Mouse (Mus musculus) right cerebral cortex, postnatal 4 days (tissue): ENCODE data around the gene Ajm1.

Source experiments
- DNase-seq: peaks from one replicate; pipeline ENCODE4 v3.0.0-alpha.2; 2022

Ajm1 gene

DNA sequence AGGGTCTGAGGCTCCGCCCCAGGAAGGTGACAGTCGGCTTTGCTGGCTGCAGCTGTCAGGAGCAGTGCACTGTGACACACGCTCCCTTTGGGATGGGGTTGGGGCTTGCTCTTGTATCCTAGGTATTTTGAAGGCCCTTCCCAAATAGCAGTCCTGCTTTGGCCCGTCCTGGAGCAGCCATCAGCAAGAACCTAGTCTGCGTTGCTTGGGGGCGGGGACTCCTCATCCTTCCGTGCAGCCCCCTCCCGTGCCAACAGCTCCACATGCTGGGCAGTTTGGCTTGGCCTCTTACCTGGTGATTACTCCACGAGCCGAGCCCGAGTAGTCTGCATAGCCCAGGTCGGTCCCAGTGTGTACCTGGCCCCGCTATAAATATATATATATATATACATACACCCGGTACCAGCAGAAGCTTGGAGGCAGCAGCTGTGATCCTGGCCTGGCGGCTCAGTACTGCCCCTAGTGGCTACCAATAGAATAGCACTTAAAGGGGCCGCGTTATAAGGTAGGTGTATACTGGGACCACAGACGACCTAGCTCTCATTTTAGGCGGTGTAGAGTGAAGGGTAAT, at the start of gene Ajm1:
Gene Ajm1 (minus strand): TSS at position 464 of the 571 bp plus-strand sequence.
- peak; percentile 70 for DNase-seq

DNA sequence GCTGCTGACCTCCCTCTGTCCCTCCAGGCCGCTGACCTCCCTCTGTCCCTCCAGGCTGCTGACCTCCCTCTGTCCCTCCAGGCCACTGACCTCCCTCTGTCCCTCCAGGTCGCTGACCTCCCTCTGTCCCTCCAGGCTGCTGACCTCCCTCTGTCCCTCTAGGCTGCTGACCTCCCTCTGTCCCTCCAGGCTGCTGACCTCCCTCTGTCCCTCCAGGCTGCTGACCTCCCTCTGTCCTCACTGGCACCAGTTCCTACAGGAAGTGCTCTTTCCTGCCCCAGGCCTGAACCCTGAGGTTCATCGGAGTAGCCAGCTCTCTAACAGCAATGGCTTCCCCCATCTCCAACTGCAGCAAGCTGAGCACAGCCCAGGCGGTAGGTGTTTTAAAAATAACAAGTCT, 47.2 kb upstream of the Ajm1 start:
- no peak for DNase-seq

DNA sequence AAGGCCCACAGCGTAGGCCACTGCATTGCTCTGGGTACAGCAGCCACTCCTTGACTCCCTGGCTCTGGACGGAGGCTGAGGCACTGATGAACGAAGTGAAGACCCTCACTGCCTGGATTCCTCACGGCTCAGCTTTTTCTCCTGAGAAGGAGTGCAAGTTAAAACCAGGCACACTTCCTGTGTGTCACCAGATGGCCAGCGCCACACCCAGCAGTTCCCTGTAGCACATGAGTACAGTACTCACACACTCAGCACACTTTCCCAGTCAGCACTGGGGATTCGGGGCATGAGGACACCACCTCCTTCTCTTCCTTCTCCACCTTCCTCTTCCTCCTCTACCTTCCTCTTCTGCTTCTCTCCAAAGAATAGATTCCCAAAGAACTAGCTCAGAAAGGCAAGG, 46.3 kb upstream of the Ajm1 start, which contains the start of gene Fcna:
Gene Fcna (minus strand): TSS at position 220 of the 400 bp plus-strand sequence.
- DNase-seq, result no peak

DNA sequence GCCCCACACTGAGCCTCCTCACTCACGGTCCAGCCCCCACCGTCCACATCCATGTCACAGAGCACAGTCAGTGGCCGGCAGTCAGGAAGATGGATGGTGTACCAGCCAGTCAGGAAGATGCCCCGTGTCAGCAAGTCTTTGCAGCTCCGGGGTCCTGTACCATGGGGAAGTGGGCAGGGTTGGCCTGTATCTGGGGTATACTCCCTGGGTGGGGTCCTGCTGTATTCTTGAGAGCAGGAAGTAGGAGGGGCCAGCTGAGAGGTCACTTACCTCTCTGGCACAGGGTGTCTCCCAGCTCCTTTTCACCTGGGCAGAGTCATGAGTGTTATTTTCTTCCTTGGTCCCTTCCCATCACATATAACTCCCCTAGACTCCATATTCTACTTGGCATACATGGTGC, 44.4 kb upstream of the Ajm1 start:
- no peak for DNase-seq

DNA sequence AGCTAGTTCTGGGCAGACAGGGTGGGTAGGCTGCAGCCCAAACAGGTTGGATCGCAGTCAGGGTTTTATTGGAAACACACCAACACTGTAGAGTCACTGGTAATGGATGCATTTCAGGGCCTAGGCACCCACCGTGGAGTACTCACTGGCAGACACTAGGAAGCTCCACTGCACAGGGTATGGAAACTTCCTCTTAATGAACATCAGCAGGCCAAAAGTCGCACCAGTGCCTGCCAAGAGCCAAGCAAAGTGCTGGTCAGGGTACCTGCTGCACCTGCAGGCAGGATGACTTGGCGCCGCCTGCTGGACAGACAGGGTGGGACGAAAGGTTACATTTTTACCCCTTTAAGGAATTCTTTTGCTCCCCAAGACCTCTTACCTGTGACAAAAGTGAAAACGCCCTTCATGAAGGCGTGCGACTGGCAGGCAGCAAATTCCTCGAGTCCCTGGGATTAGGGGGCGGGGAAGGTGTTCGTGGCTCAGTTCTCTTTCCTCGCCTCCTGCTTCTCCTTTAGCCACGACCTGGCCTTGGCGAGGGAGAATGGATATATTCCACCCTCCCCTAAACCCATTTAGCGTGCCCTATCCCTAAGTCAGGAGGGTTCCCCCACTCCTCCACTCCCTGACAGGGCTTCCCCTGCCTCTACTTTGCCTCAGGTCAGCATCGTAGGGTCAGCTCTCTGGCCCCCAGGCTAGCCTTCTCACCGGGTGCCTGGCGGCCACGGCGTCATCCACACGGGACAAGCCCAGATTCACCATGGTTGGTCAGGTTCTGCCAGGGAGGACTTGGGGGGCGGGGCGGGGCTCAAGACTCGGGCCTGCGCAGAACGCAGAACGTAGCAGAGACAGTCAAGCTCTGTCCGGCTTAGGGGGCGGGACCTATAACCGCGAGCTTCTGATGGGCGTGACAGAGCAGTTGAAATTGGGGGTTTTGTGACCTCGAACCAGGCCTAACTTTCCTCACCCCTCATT, 40.0 kb upstream of the Ajm1 start, which contains the start of gene Tmem141:
Gene Tmem141 (minus strand): TSS at position 777 of the 972 bp plus-strand sequence.
- peak; percentile 85 for DNase-seq

DNA sequence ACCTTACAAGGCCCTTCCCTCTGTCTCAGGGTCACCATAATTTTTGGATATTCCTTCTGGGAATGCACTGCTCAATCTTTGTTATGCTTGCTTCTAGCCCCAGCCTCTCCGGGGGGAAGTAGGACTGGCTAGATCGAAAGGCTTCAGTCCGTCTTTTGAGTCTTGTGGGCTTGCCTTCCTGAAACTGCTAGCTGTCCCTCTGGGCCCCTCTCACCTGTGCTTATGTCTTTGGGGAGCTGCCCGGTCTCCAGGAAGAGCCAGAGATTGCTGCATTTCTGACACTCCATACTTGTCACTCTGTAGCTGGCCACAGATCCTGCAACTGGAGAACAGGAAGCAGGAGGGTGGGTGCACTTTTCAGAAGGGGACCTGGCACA, 39.3 kb upstream of the Ajm1 start:
- DNase-seq, result no peak

DNA sequence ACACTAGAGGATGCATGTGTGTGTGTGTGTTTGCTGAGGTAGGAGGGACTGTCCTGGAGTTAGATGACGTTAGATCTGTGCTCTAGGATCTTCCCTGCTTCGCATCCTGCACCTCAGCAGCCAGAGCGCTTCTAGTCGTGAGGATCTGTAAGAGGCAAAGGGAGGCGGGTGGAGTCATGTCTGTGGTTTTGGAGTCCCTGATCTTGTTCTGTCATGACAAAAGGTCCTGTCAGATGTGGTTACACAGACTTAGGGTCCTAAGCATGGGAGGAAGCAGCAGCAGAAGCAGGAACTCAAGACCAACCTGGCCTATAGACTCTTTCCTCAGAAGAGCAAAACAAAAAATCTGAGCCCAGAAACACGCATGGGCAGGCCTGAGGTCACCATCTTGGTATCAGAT, 38.8 kb upstream of the Ajm1 start:
- no peak for DNase-seq

DNA sequence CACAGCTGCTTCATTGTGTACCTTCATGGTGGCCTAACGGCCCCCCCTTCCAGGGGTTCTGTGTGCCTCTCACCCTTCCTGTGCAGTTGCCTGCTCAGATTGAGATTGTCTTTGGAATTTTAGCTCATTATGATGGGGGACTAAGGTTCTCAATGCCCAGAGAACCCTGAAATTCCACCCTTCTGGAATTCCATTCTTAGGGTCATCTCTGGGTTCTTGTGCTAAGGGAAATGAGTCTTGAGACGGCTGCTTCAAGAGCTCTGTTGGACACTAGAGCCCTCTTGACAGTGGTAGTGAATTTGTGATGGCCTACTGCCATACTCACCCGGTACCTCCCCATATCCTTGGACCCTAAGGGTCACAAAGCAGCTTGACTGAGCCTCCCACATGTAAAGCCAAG, 36.0 kb upstream of the Ajm1 start, which contains the start of gene Ccdc183:
Gene Ccdc183 (minus strand): TSS at position 101 of the 400 bp plus-strand sequence.
- no peak for DNase-seq

DNA sequence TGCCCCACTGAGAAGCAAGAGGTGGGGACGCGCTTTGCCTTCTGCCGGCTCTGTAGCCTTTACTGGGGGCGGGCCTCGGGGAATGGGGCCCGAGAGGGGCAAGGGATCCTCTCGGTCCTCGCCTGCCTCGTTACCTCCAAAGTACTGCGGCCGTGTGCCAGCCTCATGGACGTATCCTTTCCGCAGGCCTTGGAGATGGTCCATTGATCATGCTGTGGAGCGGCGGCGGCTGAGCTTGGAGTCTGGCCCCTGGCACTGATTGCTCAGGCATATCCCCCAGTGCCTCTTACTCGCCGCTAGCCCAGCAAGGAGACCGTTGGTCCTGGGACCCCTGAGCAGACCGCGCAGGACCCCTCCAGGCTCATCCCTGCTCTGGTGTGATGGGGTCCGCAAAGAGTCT, 34.8 kb upstream of the Ajm1 start:
- no peak for DNase-seq

DNA sequence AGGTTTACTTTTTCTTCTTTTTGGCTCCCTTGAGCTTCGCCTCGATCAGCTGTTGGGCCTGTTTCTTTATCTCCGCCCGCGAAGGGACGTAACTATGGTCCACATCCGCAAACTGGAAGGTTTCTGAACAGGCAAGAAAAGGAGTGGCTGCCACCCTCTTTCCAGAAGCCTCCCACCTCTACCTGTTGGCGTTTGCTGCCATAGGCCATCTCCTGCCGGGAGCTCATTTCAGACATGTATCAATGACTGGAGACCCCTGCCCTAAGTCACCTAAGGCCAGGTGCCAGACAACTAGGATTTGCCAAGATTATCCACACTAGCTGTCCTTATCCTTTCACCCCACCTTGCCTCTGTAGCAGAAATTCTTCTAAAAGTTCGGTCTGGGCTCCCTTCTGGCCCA, 27.1 kb upstream of the Ajm1 start:
- no peak for DNase-seq

DNA sequence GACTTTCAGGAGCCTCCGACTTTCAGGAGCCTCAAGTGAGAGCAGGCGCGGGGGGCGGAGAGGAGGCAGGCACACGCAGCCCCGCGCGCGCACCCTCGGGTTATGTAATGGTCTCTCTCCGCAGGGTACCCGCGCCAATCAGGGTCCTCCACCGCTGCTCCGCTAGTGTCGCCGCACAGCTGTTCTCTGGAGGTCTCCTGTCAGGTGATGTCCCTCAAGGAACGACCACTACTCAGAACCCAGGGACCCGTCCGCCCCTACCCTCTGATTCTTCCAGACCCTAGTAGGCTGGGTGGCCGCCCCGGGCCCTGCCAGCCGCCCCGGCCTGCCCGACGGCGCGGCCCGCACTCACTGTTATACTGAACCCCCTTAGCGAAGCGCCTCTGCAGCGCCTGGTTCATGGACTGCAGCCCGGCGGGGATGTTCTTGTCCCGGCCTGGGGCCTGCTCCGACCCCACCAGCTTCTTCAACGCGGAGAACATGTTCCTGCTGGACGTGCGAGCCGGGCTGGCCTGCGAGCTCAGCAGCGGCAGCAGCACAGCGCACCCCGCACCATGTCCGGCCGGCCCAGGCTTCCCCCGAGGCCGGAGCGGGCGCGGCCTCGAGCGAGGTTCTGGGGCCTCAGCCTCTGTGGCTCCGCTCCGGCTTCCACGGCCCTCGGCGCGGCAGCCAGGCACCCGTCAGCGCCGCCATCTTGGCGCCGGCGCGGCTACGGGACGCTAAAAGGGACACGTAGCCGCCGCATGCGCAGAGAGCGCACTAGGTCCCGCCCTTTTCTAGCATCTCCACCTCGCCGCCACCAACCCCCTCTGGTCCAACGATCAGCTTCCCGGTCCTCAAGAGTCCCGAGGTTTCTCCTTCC, 26.4 kb upstream of the Ajm1 start, which contains the start of gene Rabl6:
Gene Rabl6 (minus strand): TSS at position 761 of the 862 bp plus-strand sequence.
- peak; percentile 88 for DNase-seq

DNA sequence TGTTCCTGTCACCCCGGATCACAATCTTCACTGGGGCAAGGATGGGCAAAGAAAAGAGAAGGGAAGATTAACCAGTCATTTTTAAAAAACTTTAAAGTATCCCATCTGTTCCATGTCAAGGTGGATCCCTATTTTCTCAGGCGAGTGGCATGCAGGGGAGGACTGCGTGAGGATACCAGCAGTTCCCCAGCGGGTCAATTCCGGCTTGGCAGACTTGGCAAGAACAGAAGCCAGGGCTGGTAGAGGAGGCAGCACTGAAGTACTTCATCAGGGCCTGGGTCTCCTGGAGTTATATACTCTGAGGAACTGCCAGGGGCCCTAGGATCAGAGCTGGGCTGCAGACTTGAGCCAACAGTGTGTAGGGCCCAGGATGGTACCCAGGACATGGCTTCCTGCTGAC, 21.0 kb upstream of the Ajm1 start:
- no peak for DNase-seq

DNA sequence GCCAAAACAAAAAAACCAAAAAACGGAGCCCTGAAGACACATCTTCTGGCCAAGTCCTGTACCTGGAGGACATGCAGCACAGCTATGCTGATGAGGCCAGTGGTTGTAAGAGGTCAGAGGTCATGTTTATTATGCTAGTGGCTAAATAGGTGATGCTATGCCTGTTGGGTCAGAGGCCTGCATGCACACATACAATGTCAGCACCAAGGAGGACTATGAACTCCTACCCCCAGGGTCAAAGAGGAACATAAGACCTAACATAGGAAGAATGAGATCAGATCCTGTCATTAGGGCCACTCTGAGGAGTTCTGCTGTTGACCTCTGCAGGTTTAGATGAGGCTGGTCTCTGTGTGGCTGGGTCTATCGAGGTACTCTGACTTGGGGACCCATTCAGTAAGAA, 18.5 kb upstream of the Ajm1 start:
- no peak for DNase-seq

DNA sequence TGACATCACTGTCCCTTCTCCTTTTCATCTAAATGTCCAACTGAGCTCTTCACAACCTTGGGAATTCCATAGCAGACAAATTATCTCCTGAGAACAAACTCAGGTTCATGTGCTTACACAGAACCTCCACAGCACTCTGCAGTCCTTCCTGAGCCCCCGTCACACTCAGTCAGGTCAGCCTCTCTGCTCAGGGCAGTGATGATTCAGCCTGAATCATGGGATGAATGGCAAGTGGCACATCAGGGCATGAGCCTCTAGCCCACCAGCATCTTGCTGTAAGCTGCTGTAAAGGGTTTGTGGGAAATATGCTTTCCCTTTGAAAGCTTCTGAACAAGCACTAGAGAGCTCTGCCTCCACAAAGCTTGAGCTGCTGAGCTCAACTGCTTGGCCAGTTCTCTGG, 17.2 kb upstream of the Ajm1 start:
- no peak for DNase-seq

DNA sequence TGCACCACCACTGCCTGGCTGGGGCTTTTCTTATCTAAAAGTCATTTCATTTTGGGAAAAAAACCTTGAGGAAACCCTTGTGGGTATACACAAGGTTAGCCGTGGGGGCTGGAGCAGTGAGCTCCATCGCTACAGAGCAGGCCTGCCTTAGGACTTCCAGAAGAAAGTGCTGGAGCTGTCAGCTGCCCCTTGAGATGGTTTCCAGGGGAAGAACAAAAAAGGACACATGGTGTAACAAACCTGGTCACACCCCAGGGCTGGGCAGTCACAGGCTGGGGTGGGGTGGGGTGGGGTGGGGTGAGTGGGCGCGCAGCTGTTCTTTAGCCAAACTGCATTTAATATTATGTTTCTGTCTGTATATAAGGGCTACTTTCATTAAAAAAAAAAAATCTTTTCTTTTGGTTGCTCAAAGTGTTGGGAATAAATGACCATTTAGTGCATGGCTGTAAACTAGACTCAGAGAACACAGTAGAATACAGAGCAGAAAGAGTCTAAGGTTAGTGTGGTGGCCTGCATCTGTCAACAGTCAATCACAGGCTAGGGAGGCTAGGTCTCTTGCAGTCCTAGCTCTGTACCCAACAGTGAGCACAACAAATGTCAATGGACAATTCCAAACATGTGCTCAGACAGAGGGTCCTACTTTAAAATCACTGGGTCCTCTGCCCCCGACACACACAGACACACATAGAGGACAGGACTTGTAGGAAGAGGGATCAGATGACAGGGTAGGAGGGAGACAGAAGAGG, 15.4 kb upstream of the Ajm1 start:
- no peak for DNase-seq

DNA sequence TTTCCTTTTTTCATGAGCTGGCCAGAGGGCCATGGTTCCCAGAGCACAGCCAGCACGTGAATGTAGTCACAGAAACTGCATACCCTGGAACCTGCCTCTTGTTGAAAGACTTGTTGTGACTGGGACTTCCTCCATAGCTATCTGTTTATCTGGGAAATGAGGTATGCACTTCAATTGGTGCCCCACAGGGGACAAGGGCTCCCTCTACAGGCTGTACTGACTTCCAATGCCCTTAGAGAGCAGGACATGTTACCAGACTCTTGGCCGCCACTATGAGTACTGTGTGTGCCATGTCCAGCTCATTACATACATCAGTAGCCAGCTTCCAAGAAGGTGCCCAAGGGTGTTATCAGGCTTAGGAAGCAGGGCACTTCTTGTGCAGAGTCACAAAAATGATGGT, 10.3 kb upstream of the Ajm1 start:
- no peak for DNase-seq

DNA sequence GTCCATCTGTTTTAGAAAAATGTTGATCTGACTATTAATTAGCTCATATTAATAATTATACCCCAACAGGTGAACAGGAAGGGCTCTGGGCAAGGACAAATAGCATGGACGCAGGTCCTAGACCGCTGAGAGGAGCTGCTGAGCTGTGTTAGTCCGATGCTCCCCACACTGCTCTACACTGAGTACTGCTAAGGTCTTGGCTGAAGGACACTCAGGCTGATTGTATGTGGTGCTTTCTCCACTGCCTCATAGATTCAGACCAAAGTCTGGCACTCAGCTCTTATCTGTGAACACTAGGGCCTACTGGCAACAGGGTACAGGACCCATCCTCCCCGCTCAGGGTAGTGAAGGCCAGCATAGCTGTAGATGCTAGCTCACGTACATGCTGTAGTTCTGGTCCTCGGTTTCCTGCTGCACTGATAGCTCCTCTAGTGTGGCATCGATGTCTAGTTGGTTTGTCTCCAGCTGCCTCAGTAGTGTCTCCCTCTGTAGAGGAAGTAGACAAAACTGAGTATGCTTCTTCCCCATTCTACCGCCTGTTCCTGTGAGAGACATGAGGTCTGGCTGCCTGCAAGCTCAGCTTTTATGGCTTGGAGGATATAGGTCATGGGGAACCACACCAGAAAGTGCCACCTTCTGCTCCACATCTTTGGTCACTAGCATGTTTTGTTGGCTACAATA, 6.8 kb upstream of the Ajm1 start:
- DNase-seq, result no peak

DNA sequence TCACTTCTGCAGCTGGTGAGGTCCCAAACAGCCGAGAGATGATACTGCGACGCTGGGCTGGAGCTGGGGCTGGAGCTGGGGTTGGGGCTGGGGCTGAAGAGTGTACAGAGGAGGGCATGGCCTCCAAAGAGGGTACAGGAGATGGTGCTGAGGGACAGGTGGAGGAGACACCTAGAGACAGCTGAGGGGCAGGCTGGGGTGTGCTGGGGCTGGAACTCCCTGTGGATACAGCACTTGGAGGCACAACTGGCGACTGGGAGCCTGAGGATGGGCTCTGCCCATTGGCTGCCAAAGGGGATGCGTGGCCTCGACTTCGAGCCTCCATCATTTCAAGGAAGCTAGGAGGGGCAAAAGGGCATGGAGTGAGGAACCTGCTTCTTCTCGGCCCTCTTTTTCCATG, 5.7 kb upstream of the Ajm1 start:
- DNase-seq, result no peak

DNA sequence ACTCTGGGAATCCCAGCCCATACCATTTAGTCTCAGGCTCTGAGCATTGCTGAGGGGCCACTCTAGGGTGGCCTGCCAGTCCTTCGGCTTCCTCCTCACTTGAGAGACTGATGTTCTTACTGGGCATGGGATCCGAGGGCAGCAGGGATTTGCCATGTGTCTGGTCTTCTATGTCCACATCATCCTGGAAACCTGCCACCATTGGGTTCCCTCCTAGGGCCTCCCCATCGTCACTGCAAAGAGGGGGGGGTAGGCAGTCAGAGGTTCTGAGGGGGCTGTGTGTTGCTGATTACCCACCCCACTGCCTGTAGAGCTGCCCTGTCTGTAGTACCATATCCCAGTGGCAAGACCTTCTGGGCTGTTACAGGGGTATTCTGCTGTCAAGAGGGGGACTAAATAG, 4.0 kb upstream of the Ajm1 start:
- no peak for DNase-seq

DNA sequence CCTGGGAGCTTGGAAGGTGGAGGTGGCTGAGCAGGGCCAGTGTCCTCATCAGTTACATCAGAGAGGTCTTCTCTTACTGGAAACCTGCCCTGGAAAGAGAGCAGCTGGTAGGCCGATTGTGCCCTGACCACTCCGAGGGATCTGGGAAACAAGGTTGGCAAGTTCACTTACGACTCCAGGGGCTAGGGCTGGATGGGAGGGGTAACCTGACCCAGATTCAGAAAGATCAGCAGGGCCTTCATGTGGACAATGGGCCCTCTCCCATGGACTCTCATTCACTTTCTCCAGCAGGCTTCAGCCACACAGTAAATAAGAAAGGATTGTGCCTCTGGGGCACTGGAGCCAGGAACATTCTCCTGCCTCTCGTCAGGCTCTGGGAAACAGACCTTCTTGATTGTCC, 3.3 kb upstream of the Ajm1 start:
- no peak for DNase-seq

DNA sequence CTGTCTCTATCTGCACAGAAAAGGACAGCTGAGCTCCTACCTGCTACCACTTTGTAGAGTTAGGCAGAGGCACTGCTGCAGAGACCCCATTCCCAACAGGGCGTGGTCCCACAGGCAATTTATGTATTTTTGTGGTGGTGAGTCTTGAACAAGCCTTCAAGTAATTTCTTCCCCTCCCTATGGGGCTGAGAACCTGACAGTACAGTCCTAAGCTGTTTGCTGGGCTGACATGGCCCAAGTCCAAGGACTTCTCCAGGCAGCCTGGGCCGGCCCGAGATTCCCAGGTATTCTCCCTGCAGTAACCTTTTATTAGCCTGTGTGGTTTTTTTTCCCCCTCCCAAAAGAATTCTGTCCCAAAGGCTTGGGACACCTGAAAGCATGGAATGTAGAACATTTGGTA, 2.6 kb upstream of the Ajm1 start:
- no peak for DNase-seq

DNA sequence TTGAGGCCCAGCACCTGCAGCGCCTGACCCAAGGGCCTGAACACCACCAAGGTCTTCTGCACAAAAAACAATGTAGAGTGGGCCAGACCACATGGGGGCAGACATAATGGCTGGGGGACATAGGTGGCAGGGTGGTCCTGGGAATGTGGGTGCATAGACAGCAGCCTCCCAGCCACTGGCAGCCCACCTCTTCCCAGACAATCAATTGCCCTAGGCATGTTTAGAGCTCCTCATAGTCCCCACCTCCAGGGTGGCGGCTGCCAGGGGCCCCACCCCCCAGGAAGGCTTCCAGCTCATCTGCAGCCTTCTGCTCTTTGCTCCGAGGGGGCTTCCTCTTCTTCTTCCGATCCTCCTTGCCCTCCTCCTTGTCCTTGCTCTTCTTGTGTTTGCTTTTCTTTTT, 2.0 kb upstream of the Ajm1 start:
- DNase-seq, result no peak
